Mouse (Mus musculus) MEL (cell line): ENCODE measurements at regions not wholly inside any gene's neighbourhood (a gene's known extent, or its start where the extent isn't known, plus 50 kb on each side); places are given as distances from the start of the nearest gene placed in this dataset.
A peak's percentile ranks its signal among the peaks of the same experiment; 100 is the strongest.
"Not testable (repeated sequence)": the region's sequence is repeated elsewhere in the genome, so short reads cannot be mapped to it uniquely, and the experiment has no call there.

Source experiments
- DNase-seq: peaks from one replicate; pipeline ENCODE4 v3.0.0; 2011; ENCODE audit warnings: low read depth, low spot score
- H3K27ac ChIP-seq: 2 replicates; pipeline ENCODE4 v1.5.1; 2012; ENCODE audit warnings: low read depth, mild to moderate bottlenecking, control low read depth, low read length, moderate library complexity; ENCODE audit not compliant: control insufficient read depth
- H3K27me3 ChIP-seq, 2 experiments: fragments of 150-350 bp in 1 of 2; sonication (generic) in 1 of 2; 2 replicates each; pipeline ENCODE4 v1.6.1; 2012; ENCODE audit warnings: low read length in 2 of 2, mild to moderate bottlenecking in 2 of 2, improper control_type of control experiment in 1 of 2, moderate library complexity in 1 of 2; ENCODE audit not compliant: insufficient read depth in 2 of 2, control insufficient read depth in 1 of 2
- H3K36me3 ChIP-seq, 2 experiments: 2 replicates each; pipeline ENCODE4 v1.6.1; 2012 to 2014; ENCODE audit warnings: low read length in 2 of 2, improper control_type of control experiment in 1 of 2, inconsistent platforms in 1 of 2, mild to moderate bottlenecking in 1 of 2; ENCODE audit not compliant: insufficient read depth in 2 of 2, control insufficient read depth in 1 of 2
- H3K4me1 ChIP-seq, 2 experiments: fragments of 150-350 bp in 1 of 2; sonication (generic) in 1 of 2; 2 replicates each; pipeline ENCODE4 v1.6.1; 2012; ENCODE audit warnings: low read length in 2 of 2, improper control_type of control experiment in 1 of 2, mild to moderate bottlenecking in 1 of 2; ENCODE audit not compliant: insufficient read depth in 2 of 2, control insufficient read depth in 1 of 2
- H3K4me3 ChIP-seq, 2 experiments: fragments of 150-350 bp in 1 of 2; sonication (generic) in 1 of 2; 2 replicates each; pipeline ENCODE4 v1.5.1; 2012; ENCODE audit warnings: low read depth in 2 of 2, low read length in 2 of 2, mild to moderate bottlenecking in 2 of 2, moderate library complexity in 2 of 2, control low read depth in 1 of 2, improper control_type of control experiment in 1 of 2; ENCODE audit not compliant: control insufficient read depth in 1 of 2, insufficient read depth in 1 of 2
- H3K79me2 ChIP-seq: 2 replicates; pipeline ENCODE4 v1.6.1; 2012; ENCODE audit warnings: mild to moderate bottlenecking, low read length, moderate library complexity; ENCODE audit not compliant: control insufficient read depth, poor library complexity, insufficient read depth
- H3K9ac ChIP-seq: 2 replicates; pipeline ENCODE4 v1.6.1; 2012; ENCODE audit warnings: low read depth, mild to moderate bottlenecking, control low read depth, low read length, moderate library complexity; ENCODE audit not compliant: control insufficient read depth, poor library complexity, severe bottlenecking
- H3K9me3 ChIP-seq: fragments of 150-350 bp; sonication (generic); replicated peaks from 2 replicates; pipeline ENCODE4 v1.6.1; 2012; ENCODE audit warnings: mild to moderate bottlenecking, low read length, improper control_type of control experiment, moderate library complexity; ENCODE audit not compliant: insufficient read depth
- CHD1 ChIP-seq: IDR thresholded peaks from 2 replicates; pipeline ENCODE4 v1.6.1; 2012; ENCODE audit warnings: low read depth, mild to moderate bottlenecking, inconsistent platforms, low read length, improper control_type of control experiment
- CHD2 ChIP-seq: IDR thresholded peaks from 2 replicates; pipeline ENCODE4 v1.6.1; 2011; ENCODE audit warnings: low read length, improper control_type of control experiment
- CTCF ChIP-seq, 3 experiments: IDR thresholded peaks in 2 of 3; conservative IDR thresholded peaks in 1 of 3; 2 replicates each; pipeline ENCODE4 v1.5.1; 2011 to 2012; ENCODE audit warnings: low read length in 3 of 3, low read depth in 2 of 3, mild to moderate bottlenecking in 2 of 3, improper control_type of control experiment in 1 of 3, inconsistent platforms in 1 of 3, mixed read lengths in 1 of 3, moderate library complexity in 1 of 3; ENCODE audit not compliant: control insufficient read depth in 1 of 3, insufficient read depth in 1 of 3, poor library complexity in 1 of 3, severe bottlenecking in 1 of 3
- E2F4 ChIP-seq: IDR thresholded peaks from 2 replicates; pipeline ENCODE4 v1.6.1; 2011; ENCODE audit warnings: low read depth, low read length, improper control_type of control experiment, borderline replicate concordance
- EP300 ChIP-seq, 2 experiments: IDR thresholded peaks; 2 replicates each; pipeline ENCODE4 v1.6.1; 2011; ENCODE audit warnings: improper control_type of control experiment in 2 of 2, low read length in 2 of 2, low read depth in 1 of 2, mild to moderate bottlenecking in 1 of 2
- GABPA ChIP-seq: IDR thresholded peaks from 2 replicates; pipeline ENCODE4 v1.6.1; 2012; ENCODE audit warnings: low read depth, mild to moderate bottlenecking, inconsistent platforms, low read length, improper control_type of control experiment, moderate library complexity
- JUND ChIP-seq: IDR thresholded peaks from 2 replicates; pipeline ENCODE4 v1.6.1; 2011; ENCODE audit warnings: low read depth, mild to moderate bottlenecking, improper control_type of control experiment, low read length
- KAT2A ChIP-seq: conservative IDR thresholded peaks from 2 replicates; pipeline ENCODE4 v1.6.1; 2012; ENCODE audit warnings: low read depth, low read length, improper control_type of control experiment, inconsistent platforms
- NELFE ChIP-seq: IDR thresholded peaks from 2 replicates; pipeline ENCODE4 v1.6.1; 2011; ENCODE audit warnings: low read depth, low read length, improper control_type of control experiment
- NRF1 ChIP-seq: IDR thresholded peaks from 2 replicates; pipeline ENCODE4 v1.6.1; 2014; ENCODE audit warnings: low read depth, mild to moderate bottlenecking, inconsistent platforms, low read length, improper control_type of control experiment, moderate library complexity; ENCODE audit not compliant: poor library complexity, insufficient read depth, severe bottlenecking
- POLR2A ChIP-seq, 2 experiments: IDR thresholded peaks; 2 replicates each; pipeline ENCODE4 v1.6.1; 2011 to 2012; ENCODE audit warnings: low read length in 2 of 2, mild to moderate bottlenecking in 2 of 2, control low read depth in 1 of 2, improper control_type of control experiment in 1 of 2, low read depth in 1 of 2, moderate library complexity in 1 of 2; ENCODE audit not compliant: control insufficient read depth in 1 of 2, insufficient read depth in 1 of 2, poor library complexity in 1 of 2
- POLR2AphosphoS5 ChIP-seq: IDR thresholded peaks from 2 replicates; pipeline ENCODE4 v1.6.1; 2012; ENCODE audit warnings: low read depth, borderline replicate concordance, mild to moderate bottlenecking, inconsistent platforms, low read length, moderate library complexity, mixed read lengths
- RCOR1 ChIP-seq: IDR thresholded peaks from 2 replicates; pipeline ENCODE4 v1.6.1; 2012; ENCODE audit warnings: low read depth, mild to moderate bottlenecking, inconsistent platforms, low read length, improper control_type of control experiment
- TBP ChIP-seq: IDR thresholded peaks from 2 replicates; pipeline ENCODE4 v1.8.0; 2011; ENCODE audit warnings: low read depth, low read length, improper control_type of control experiment
- TCF12 ChIP-seq: IDR thresholded peaks from 2 replicates; pipeline ENCODE4 v1.6.1; 2014; ENCODE audit warnings: low read depth, mild to moderate bottlenecking, inconsistent platforms, low read length, improper control_type of control experiment, moderate library complexity
- UBTF ChIP-seq: IDR thresholded peaks from 2 replicates; pipeline ENCODE4 v1.6.1; 2012; ENCODE audit warnings: low read depth, mild to moderate bottlenecking, inconsistent platforms, low read length, improper control_type of control experiment, moderate library complexity, borderline replicate concordance; ENCODE audit not compliant: insufficient read depth
- USF2 ChIP-seq, 2 experiments: IDR thresholded peaks; 2 replicates each; pipeline ENCODE4 v1.6.1; 2011 to 2012; ENCODE audit warnings: improper control_type of control experiment in 2 of 2, low read length in 2 of 2, borderline replicate concordance in 1 of 2, inconsistent platforms in 1 of 2, low read depth in 1 of 2, mild to moderate bottlenecking in 1 of 2; ENCODE audit not compliant: insufficient read depth in 1 of 2

DNA sequence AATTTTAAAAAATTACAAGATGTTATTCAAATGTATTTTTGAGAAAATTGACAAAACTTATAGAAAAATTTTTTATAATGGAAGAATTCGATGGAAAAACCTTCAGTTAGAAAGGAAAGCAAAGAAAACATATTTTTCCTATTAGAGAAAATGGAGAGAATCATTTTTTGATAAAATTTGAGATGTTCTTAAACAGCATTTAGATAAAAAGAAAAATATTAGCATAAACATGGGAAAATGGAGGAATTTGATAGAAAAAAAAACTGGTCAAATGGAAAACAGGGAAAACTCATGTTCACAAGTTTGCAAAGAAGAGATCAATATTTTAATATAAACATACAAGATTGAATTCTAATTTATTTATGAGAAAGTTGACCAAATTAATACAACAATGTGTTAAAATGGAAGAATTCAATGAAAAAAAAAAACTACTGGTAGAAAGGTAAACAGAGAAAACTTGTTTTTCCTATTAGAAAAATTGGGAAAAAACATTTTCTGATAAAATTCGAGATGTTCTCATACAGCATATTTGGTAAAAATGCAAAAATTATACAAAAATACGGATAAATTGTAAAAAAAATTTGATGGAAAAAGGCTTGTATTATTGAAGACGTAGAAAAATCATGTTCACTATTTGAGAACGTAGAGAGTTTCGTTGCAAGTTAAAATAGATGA, 122.4 kb downstream of the 4932411N23Rik start:
- H3K27ac ChIP-seq, H3K4me1 ChIP-seq, H3K36me3 ChIP-seq, H3K79me2 ChIP-seq, H3K4me3 ChIP-seq, H3K9me3 ChIP-seq, H3K9ac ChIP-seq: not testable (repeated sequence)
- DNase-seq = peak; percentile 85
- peaks cover 0 to 11% of the 10 kb centered on the region in 2 experiments; a peak in 3 of 4 replicates for H3K27me3 ChIP-seq

DNA sequence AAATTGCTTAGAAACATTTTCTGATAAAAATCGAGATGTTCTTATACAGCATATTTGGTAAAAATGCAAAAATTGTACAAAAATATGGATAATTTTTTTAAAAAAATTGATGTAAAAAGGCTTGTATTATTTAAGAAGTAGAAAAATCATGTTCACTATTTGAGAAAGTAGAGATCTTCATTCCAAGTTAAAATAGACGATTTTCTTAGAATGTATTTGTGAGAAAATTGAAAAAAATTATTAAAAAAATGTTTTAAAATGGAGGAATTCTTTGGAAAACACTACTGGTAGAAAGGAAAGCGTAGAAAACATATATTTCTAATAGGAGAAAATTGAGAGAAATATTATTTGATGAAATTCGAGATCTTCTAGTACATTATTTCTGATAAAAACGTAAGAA, 124.8 kb downstream of the 4932411N23Rik start:
- not testable (repeated sequence) for H3K9ac ChIP-seq, H3K27ac ChIP-seq, H3K79me2 ChIP-seq, H3K4me1 ChIP-seq, H3K9me3 ChIP-seq, H3K4me3 ChIP-seq, H3K36me3 ChIP-seq
- peaks cover 0 to 11% of the 10 kb centered on the region in 2 experiments; a peak in 3 of 4 replicates for H3K27me3 ChIP-seq
- peak; percentile 58 for DNase-seq

DNA sequence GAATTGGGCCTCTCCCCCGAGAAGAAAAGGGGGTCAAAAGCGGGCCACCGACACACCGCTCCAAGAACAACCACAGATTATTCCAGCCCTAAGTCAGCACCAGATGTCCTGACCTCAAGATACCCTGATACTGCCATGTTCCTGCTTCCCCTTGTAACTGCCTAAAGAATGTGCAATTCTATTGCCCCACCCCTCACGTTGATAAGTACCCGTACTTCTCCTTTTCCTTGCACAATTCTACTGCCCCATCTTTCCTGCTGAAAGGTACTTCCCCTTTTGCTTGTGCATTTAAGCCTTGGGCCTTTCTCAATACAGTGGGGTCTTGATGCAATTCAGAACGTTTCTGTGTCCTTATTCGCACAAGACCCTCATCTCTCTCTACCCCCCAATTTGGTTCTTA, 130.6 kb downstream of the 4932411N23Rik start:
- not testable (repeated sequence) for H3K9me3 ChIP-seq, H3K4me1 ChIP-seq, H3K36me3 ChIP-seq, H3K27me3 ChIP-seq, H3K9ac ChIP-seq, H3K27ac ChIP-seq, H3K4me3 ChIP-seq, H3K79me2 ChIP-seq
- peak; percentile 64 for DNase-seq

DNA sequence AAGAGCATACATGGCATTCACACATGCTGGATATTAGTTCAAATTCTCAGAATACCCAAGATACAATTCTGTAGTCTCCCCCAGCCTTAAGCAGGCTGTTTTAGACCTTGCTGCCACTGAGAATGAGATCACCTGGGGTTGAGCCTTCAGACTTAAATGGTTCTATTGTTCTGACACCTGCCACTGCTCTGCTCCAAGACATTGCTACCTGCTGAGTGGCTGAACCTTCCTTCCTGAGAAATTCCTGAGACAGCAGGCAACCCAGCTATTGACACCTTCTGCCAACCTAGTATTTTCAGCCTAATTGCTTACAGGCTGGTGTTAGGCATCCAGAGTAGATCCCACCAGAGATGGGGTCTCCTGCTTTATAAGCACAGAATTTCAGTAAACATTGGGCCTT, 159.9 kb downstream of the 4932411N23Rik start:
- Histone ChIP-seq H3K9me3 (no peaks in the 10 kb centered on the region), H3K4me1 (no peaks in the 10 kb centered on the region), H3K27me3 (no peaks in the 10 kb centered on the region), H3K4me3 (no peak overlapping the region), H3K9ac (no peak overlapping the region), H3K36me3 (no peaks in the 10 kb centered on the region), H3K27ac (no peak overlapping the region), H3K79me2 (no peaks in the 10 kb centered on the region)
- no peak for TF ChIP-seq CTCF (IDR thresholded peaks at IDR 0.05 in 2 of 3, conservative IDR thresholded peaks at IDR 0.05 in 1 of 3; ENCODE audit: control insufficient read depth in 1 of 3, insufficient read depth in 1 of 3, low read depth in 2 of 3, low read length in 3 of 3, poor library complexity in 1 of 3, severe bottlenecking in 1 of 3)
- TF ChIP-seq GABPA = no peak
- no peak for TF ChIP-seq POLR2AphosphoS5
- no peak for TF ChIP-seq TBP
- TF ChIP-seq KAT2A = no peak
- TF ChIP-seq EP300 (IDR thresholded peaks at IDR 0.05; ENCODE audit: low read depth in 1 of 2, low read length in 2 of 2) = no peak
- no peak for TF ChIP-seq E2F4
- TF ChIP-seq JUND = no peak
- TF ChIP-seq POLR2A (IDR thresholded peaks at IDR 0.05; ENCODE audit: control insufficient read depth in 1 of 2, insufficient read depth in 1 of 2, low read depth in 1 of 2, low read length in 2 of 2, poor library complexity in 1 of 2) = no peak
- TF ChIP-seq CHD1 = no peak
- TF ChIP-seq TCF12 = no peak
- TF ChIP-seq CHD2 = no peak
- TF ChIP-seq UBTF = no peak
- no peak for TF ChIP-seq NRF1
- TF ChIP-seq RCOR1 = no peak
- no peak for TF ChIP-seq USF2 (IDR thresholded peaks at IDR 0.05; ENCODE audit: borderline replicate concordance in 1 of 2, insufficient read depth in 1 of 2, low read depth in 1 of 2, low read length in 2 of 2)
- TF ChIP-seq NELFE = no peak
- DNase-seq = no peak
